Mouse (Mus musculus): ENCODE measurements around the gene Gm10073.

DNA sequence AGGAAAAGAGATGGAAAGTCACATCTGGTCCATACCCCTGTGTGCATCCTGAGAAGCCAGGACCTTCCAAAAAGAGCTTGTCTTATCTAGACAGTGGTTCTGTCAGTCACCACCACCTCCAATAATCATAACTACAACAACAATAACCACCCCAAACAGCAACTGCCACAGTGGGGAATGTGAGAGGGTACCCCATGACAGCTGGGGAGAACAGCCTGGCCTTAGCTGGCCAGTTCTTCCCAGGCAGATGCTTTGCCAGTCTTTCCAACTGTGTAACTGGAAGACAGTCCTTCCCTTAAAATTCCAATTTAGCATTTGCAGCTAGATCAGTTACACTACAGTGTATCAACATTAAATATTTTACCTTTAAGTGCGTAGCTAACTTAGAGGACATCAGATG lies 22.4 kb downstream of the Gm10073 start:
- TF ChIP-seq CTCF (conservative IDR thresholded peaks at IDR 0.05; ENCODE audit: low read length) (no peak), NANOG (IDR thresholded peaks at IDR 0.05; ENCODE audit: borderline replicate concordance, low read length) (no peak), POU5F1 (IDR thresholded peaks at IDR 0.05; ENCODE audit: borderline replicate concordance, low read length) (no peak)
